Mouse (Mus musculus) embryo, embryonic 11 days (tissue): ENCODE results near the gene Bcl7a.

Source experiments
- DNase-seq: peaks from one replicate; pipeline ENCODE4 v3.0.0-alpha.2; 2015

Gene Bcl7a

DNA sequence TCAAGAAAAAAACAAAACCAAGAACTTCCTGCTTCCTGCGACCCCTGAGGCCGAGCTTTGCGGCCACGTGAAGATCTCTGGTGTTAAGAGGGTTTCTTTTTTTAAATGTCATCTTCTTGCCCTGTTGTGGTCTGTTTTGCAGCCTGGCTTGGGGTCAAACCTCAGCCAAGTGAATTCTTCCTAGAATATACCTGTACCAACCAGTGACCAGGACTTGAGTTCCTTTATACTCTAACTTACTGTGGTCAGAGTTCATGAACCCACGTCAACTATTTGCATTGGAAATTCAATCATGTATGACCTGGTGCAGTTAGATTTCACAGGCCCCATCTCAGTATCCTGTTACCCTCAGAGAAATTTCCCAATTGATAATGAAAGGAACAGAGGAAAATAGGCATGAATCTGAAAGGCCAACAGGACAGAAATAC, 35.9 kb downstream of the Bcl7a start:
- no peak for DNase-seq

DNA sequence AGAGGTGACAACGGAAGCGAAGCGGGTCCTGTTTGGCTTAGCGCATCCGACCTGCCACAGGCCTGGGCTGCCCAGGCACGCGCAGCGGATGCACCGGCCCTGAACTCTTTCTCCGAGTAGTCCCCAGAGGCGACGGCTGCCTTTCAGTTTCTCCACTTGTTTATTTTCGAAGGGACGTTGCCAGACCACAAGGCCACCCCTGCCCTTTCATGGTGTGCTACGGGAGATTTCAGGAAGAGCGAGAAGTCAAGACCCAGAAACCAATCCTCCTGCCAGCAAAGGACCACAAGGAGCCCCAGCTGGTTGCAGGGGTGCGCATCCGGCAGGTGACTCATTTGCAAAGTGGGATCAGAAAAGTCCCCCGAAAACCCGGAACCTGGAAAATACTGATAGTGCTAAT, 38.3 kb downstream of the Bcl7a start:
- DNase-seq: peak; percentile 52

DNA sequence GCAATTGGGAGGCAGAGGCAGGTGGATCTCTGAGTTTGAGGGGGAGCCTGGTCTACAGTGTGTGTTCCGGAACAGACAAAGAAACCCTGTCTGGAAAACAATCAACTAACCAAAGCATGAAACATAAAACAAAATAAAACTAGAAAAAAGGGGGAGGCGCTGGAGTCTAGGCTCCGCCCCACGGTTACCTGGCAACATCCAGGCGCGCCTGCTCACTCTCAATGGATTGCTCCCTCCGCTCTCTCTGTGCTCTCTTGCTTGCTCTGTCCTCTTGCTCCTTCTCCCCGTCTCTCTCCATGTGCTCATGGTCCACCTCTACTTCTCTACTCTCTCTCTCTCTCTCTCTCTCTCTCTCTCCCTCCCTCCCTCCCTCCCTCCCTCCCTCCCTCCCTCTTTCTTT, 39.1 kb downstream of the Bcl7a start:
- DNase-seq: no peak

DNA sequence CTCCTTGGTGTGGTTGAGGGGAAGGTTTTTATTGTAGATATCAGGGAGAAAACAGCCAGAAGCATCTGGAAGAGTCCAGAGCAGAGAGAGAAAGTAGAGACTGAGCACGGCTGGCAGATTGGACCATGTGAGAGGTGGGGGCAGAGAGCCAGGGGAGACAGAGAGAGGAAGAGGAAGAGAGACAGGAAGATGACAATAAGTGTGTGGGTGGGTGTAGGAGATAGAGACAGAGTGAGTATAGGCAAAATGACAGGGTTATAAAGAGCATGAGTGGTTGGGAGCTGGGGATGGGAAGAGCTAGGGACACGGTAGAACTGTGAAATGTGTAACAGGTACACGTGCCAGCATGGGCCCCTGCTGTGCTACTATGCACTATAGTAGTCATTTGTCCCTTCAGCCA, 44.8 kb downstream of the Bcl7a start:
- no peak for DNase-seq

- DNase-seq: no peak
Observed at GRCm38 (mm10) chr5:123390536-123391441, 47.2 kb downstream of the Bcl7a start.

- peak; percentile 74 for DNase-seq
Observed at GRCm38 (mm10) chr5:123391442-123391809, 47.8 kb downstream of the Bcl7a start.

- no peak for DNase-seq
Observed at GRCm38 (mm10) chr5:123393786-123394302, 50.2 kb downstream of the Bcl7a start.

- DNase-seq: peak; percentile 96
Observed at GRCm38 (mm10) chr5:123394303-123394956, 50.8 kb downstream of the Bcl7a start, which contains the start of gene Mlxip. Gene Mlxip (plus strand): TSS chr5:123394798.

DNA sequence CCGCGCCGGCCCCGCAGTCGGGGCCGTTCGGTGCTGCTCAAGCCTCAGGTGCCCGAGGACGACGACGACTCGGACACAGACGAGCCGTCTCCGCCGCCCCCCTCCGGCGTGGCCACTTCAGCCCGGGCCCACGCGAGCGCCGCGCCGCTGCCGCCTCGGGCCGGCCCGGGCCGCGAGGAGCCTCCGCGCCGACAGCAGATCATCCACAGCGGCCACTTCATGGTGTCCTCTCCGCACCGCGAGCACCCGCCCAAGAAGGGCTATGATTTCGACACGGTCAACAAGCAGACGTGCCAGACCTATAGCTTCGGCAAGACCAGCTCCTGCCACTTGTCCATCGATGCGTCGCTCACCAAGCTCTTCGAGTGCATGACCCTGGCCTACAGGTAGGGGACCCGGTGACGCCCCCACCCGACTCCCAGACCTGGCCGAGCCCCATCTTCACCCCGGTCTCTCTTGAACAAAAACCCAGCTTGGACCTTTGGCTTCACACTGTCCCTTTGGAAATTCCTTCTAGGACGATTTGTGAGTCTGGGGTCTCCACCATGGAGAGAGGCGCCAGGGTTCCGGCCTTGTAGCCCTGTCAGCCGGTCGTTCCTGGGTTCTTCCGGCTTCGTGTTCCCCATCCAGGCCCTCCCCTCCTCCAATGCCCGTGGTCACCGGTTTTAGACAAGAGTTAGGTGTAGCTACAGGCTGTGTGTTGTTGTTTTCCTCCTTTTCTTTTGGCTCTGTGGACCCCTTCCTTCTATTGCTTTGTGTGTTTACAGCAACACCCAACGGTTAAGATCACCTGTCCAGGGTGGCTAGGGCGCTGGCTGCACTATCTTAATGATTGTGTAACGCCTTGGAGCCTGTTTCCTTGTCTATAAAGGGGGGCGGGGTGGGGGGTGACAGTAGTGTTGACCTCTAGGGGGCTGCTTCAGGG, 51.6 kb downstream of the Bcl7a start:
- peak; percentile 55 for DNase-seq

- no peak for DNase-seq
Observed at GRCm38 (mm10) chr5:123396901-123397464, 53.3 kb downstream of the Bcl7a start.

DNA sequence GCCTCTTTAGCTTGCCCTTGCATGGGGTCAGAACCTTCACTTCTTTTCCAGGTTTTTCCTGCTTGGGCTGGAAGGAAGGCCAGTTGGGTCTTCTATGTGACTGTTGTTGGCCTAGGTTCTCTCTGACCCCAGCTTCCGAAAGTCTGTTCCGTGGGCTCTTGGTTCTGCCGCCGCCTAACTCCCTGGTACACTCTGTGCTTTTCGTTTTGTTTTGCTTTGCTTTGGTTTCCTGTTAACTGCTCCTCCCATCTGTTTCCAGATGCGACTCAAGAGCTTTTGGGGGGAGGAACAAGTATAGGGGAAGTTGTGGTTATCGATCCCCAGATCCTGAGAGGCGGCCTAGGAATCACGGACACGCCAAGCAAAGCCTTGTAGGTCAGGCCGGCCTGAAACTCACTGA, 54.2 kb downstream of the Bcl7a start:
- no peak for DNase-seq

DNA sequence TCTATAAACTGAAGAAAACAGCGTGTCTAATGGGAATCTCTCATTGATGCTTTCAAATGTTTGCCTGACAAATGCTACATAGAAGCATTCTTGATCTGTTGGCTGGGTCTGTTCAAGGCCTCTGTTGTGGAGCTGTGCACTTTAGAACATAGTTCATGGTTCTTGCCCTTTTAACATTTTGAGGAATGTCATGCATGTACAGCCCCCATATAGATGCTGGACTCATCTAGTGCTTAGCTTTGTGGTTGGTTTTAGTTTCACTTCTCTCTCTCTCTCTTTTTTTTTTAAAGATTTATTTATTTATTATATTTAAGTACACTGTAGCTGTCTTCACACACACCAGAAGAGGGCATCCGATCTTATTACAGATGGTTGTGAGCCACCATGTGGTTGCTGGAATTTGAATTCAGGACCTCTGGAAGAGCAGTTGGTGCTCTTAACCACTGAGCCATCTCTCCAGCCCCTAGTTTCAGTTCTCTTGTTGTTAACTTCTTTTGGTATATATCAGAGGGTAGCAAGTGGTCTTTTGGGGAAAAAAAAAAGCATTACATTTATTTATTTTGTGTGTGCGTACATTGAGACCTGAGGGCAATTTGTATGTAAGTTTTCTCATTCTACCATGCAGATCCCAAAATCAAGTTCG, 55.3 kb downstream of the Bcl7a start:
- DNase-seq: no peak

- DNase-seq: no peak
Observed at GRCm38 (mm10) chr5:123404480-123404879, 60.8 kb downstream of the Bcl7a start.

DNA sequence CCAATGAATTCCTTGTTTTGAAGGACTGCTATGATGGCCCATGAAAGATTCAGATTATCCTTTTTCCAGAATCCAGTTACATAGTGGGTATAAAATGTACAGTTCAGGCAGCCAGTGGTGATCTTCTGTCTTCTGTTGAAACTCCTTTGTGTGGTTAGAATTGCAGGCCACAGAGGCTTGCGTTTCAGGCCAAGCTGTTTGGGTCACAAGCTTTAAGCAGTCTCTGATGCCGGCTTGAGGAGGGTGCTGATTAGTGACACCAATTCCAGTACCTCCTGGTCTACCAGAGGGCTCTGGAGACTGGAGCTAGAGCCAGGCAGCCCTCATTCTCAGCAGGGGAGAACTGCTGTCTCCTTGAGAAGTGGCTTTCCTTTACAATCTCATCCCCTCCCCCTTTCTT, 63.3 kb downstream of the Bcl7a start:
- DNase-seq: no peak

- DNase-seq: no peak
Observed at GRCm38 (mm10) chr5:123408176-123408575, 64.5 kb downstream of the Bcl7a start.

GRCm38 (mm10) chr5:123412193-123412592, 68.6 kb downstream of the Bcl7a start:
- no peak for DNase-seq

- no peak for DNase-seq
Observed at GRCm38 (mm10) chr5:123413866-123414363, 70.3 kb downstream of the Bcl7a start.

- no peak for DNase-seq
Observed at GRCm38 (mm10) chr5:123416149-123416548, 72.5 kb downstream of the Bcl7a start.

DNA sequence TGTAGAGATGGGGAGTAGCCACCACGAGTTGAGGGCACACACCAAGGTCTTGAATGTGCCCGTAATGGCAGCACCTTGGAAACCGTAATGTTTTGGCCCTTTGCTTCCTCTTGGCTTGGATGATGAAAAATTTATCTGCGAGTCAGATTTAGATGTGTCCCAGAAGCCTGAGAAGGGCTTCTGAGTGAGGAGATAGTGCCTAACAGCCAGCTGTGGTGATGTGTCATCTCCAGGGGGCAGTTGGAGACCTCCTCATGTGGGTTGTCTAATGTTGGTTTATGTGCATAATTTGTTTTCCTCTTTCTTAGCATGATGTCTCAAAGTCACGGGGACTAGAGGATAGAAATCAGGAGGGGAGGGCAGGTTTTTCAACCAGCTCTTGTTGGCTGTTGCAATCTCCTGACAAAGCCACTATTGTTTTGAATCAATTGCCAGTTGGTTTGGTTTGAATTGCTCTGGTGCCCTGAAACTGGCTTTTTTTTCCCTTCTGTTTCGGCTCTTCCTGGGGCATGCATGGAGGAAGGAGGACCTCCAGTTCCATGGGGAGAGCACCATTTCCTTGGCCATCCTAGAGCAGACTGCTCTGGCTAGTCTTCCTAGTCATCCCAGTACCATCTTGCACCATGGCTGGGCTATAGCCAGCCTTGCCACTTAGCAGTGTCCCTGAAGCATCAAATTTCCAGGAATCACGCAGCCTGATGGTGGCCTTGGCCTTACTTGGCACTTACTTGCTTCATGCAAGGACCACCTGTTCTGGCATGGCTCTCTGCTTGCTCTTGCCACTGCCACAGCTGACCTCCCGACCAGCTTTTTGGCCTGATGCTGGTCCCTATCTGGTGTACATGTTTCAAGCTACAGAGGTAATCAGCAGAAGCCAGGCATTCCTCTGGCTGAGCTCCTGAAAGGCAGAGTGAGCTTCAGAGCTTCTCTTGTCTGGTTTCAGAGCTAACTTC, 73.2 kb downstream of the Bcl7a start:
- no peak for DNase-seq

DNA sequence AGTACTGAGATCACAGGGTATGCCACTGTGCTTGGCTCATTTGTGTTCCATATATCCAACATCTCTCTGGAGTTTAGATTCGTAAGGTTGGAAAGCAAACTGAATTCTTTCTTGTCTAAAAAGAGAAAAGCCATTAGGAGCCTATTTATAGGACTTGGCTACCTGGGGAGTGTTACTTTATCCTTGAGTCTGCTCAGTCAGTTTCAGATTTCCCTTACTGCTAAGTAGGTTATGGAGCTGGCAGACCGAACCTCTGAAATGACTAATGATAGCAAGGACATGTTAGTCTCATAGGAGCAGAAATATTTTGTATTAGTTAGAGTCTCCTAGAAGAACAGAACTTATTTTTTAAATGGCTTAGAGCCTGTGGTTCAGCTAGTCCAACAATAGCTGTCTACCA, 80.3 kb downstream of the Bcl7a start:
- no peak for DNase-seq
